Mouse (Mus musculus) lung, postnatal 36 days (tissue): Measurements from ENCODE around the gene Sos1.

Experiments
- DNase-seq: peaks from one replicate; pipeline ENCODE4 v3.0.0; 2022; ENCODE audit warnings: mixed read lengths

Sos1 gene

DNA sequence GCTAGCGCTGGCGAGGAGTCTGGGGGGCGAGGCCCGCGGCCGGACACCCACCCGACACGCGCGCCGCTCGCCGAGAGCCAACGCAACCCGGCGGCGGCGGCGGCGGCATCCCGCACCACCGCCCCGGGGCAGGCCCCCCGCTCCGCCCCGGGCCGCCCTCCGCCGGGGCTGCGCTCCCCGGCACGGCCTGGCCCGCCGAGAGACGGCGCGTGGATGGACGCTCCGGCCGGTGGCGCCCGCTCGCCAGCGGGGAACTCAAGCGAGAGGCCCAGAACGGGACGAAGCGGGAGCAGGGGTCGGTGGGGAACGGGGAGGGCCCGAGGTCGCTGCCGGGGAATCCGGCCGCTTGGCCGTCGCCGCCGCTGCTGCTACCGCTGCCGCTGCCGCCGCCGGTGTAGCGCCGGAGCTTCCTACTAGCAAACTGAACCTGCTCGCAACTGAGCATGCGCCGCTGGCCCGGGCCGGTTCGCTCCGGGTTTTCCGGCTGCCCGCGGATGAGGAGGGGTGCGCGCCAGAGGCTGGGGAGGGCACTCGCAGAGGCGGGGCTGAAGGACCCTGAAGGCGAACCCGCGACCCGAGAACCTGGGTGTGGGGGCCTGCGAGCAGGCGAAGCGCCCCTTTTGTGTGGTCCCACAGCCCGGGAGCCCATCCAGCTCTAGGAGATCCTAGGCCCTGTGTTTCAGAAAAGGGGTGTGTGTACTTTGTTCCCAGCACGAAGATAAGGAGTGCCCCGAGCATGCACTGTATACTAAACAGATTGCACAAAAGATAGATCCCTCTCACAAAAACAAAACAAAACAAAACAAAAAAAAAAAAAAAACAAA, at the start of gene Sos1:
Sos1 (minus strand) TSS at position 423 of the 824 bp plus-strand sequence.
- peak; percentile 96 for DNase-seq

DNA sequence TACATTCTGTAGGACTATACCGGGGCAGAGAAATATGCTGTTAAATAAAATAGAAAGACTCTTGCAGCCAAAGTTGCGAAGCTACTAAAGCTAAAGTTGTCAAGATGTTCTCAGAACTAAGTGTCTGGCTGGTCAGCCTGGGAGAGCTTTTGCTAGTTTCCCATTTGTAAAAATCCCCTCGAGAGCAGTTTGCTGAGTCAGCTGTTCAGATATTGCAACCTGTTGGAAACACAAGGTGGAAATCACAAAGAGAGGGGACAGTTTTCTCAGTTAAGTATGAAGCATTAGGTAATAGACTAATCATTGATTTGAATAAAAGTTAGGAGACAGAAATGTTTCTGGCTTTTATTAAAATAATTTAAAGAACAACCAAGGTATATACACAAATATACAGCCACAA, 43.0 kb upstream of the Sos1 start:
- no peak for DNase-seq

DNA sequence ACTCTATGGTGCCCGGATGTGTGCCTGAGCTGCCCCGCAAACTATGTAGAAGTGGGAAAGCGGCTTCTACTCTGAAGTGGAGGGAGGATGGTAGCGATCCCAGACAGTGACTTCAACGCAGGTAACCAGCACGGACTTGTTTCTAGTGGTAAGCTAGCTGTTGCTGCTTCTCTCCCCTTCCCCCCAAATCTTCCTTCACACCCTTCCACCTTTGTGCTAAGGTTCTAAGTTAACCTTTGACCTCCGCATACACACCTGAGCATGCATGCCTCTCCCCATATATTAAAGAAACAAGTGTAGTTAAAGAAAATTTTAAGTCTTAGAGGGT, 41.9 kb upstream of the Sos1 start:
- no peak for DNase-seq

DNA sequence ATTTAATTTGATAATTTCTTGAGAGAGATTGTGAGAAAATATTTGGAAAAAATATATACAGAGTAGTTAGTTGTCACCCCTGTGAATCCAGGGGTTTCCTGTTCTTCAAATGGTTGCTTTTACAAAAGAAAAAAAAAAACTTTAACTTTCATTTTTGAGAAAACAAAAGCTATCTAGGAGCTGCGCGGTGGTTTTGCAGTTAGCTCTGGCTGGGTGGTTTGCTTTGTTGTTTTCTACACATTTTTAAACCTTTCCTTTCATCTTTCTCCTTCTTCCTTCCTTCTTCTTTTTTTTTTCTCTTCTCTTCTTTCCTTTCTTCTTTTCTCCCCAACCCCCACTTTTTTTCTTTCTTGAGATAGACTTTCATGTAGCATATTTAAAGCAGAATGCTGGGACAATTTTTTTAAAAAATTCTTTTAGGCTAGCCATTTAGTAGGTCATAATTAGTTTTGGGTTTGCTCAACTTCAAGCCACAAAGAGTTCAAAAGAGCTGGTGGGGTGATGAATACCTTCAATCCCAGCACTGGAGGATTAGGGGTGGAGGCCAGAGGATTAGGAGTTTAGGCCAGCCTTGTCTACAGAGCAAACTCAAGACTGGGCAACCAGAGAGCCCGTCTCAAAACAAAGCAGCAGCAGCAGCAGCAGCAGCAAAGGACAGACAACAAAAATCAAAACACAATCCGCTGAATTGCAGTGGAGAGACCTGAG, 41.4 kb upstream of the Sos1 start:
- no peak for DNase-seq

DNA sequence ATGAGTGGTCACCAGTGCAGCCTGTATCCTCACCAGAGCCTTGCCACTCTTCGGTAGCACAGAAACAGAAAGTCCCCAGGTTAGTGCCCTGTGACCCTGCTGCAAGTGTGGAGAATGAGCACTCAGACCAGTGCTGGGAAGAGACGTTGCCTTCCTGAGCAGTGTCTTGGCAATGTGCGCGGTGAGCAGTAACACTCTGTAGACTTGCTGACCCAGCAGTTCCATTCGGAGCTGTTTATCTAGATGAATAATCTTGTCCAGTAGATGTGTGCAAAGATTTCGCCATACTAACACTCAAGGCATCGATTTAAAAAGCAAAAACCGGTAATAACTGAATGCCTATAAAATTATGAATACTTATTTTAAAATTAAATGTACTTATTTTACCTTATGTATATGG, 40.3 kb upstream of the Sos1 start:
- DNase-seq, result no peak

DNA sequence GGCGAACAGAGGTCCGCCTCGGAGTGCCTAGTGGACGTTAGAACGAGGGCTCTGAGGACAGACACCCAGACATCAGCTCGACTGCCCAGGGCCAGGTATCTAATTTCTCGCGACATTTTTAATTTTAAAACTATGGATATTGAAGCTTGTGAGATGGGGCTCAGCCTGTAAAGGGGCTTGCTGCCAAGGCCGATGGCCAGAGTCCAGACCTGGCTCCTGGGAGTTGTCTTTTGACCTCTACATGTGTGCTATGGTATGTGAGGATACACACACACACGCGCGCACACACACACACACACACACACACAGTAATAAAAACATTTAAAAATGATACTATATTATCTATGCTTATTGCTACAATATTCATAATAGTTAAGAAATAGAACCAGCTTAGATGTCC, 38.6 kb upstream of the Sos1 start:
- no peak for DNase-seq

DNA sequence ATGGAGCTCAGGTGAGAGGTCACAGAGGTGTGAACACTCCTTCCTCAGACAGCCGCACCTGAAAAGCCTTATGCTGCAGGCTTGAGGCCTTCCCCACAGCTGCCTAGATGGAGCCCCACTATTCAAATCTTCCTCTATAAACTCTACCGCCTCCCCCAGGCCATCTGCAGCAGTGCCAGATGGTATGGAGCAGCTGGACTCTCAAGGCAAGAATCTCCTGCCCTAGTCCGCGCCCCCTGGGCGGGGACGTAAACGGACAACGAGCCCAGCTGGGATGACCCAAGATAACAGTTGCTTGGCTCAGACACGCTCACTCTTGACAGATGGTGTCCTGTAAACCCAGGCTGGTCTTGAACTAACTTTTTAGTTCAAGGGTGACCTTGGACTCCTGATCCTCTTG, 37.0 kb upstream of the Sos1 start:
- no peak for DNase-seq

DNA sequence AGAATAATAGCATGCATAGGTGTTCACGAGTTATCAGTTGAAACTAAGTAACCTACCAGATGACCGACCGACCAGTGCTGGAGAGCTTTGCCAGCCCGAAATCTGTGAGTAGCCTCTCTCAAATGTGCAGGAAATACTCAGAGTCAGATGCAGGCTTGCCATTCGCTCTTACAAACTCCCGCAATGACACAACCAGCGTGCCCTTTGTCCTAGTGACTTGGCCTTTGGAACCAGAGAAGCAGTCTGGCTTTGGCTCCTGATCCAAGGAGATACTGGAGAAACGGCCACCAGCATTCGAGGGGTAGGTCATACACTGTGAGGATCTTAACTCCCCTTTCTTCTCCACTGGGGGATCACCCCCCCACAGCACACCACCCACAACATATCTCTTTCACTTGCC, 35.7 kb upstream of the Sos1 start:
- no peak for DNase-seq

DNA sequence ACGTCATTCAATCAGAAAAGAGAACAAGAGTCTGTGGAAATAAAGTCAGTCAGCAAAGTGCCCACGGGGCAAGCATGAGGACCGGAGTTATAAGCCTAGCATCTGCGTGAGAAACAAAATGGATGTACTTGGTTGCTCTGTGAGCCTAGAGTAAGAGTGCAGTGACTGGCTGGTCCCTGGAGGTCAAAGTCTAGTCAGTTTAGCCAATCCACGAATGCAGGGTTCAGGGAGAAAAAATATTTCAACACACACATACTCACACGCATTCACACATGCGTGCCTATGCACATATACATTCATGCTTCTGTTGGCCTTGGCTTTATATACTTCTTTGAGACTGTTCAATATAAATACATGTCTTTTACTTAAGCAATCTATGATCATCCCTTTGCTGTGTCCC, 35.3 kb upstream of the Sos1 start:
- DNase-seq, result no peak

DNA sequence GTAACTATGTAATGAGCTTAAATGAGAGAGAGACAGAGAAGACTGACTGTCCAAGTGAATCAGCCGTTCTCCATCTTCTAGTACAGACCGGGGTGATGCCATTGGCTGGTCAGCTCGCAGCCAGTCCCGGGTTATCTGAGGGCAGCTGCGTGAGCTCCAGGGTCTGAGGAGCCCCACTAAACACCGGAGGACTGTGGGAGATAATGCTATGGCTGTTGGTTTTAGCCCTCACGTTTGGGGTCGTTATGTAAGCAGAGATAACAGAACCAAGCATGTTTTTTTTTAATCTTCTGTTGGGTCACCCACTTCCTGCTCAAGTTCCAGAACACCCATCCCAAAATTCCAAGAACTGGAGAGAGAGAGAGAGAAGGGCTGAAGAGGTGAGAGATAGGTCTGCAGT, 33.5 kb upstream of the Sos1 start:
- no peak for DNase-seq

DNA sequence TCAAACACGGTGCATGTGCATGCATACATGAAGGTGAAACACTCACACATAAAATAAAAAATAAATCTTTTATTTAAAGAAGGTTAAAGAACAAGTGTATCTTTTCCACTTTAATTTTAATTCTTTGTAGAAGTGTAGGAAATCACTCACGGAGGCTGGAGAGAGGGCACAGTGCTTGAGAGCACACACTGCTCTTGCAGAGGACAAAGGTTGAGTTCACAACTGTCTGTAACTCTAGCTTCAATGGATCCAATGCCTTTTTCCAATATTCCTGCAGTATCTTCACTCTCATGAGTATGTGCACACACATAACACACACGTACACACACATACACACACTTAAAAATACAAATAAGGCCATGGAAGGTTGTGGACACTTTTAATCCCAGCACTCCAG, 30.2 kb upstream of the Sos1 start:
- DNase-seq, result no peak

DNA sequence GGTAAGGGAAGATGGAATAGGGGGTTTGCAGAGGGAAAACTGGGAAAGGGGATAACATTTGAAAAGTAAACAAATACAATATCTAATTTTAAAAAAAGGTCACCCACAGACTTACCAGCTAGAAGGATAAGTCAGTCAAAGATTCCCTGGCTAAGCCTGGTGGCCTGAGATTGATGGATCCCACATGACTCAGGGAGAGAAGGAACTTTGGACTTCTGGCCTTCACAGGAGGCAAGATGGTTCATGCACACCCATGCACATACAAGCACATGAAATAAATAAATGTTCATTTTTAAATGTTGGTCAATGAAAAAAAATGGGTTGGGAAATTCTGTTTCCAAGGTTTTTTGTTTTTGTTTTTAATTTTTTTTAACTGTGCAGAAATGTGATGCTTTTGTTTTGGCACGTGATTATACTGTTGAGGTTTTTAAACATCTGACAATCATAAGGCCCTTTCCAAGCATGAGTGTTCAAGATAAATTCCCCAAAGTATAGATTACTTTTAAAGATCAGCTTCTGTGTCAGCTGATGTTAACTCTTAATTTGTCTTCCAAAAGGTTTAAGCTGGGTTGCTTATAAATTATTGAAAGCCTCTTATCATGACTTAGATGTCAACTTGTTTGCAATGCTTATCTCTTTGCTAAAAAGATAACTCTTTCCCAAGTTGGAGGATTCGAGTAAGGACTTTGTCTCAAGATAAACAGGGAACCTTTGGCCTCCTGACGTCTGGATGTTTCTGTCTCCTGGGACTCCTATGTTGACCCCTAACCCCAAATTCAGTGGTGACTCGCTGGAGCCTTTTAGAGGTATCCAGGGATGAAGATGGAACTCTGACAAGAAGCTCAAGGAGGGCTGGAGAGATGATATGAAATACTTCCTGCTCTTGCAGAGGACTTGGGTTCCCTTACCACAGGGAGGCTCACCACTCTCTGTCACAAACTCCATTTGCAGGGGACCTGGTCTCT, 29.5 kb upstream of the Sos1 start:
- DNase-seq, result no peak

DNA sequence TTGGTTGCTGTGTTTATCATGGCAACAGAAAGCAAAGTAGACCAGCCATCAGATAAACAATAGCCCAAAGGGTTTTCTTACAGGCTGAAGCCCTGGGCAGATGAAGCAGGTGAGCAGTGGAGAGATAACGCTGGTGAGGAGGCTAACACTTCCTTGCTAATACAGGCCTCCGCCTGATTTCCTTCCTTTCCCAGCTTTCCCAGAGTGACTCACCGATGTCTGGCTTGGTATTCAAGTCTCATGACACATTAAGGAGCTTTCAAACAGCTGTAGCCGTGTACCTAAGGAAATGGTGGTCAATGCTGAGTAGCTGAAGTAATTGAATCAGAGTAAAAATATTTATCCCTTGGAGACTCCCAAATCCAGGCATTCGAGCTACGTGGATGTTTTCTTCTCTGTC, 25.5 kb upstream of the Sos1 start:
- no peak for DNase-seq

DNA sequence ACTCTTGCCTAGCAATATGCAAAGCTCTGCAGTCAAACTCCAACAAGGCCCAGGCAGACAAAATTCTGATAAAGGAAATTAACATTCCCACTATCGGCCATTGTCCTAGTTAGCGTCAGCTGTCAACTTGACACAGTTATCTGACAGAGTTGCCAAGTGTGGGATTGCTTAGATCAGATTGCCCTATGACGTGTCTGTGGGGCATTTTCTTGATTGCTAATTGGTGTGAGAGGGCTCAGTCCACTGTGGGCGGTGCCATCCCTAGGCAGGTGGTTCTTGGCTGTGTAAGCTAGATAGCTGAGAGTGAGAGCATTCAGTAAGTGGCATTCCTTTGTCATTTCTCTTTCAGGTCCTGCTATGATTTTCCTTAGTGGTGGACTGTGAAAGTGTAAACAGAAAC, 25.1 kb upstream of the Sos1 start:
- DNase-seq, result no peak

DNA sequence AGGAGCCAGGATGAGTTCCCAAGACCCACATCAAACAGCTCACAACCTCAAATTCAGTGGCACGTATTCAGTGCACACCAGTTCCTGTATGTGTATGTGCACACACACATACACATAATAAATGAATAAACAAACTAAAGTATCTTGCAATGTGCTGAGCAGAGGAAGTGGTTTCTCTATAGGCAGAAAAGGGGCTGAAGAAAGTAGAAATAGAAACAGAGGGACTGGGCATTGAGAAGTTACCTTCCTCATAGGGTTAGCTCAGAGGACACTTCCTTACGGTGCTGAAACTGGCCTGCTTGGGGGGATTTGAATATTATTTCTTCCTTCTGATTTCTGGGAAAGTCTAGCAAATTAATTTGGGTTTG, 21.5 kb upstream of the Sos1 start:
- DNase-seq, result no peak

DNA sequence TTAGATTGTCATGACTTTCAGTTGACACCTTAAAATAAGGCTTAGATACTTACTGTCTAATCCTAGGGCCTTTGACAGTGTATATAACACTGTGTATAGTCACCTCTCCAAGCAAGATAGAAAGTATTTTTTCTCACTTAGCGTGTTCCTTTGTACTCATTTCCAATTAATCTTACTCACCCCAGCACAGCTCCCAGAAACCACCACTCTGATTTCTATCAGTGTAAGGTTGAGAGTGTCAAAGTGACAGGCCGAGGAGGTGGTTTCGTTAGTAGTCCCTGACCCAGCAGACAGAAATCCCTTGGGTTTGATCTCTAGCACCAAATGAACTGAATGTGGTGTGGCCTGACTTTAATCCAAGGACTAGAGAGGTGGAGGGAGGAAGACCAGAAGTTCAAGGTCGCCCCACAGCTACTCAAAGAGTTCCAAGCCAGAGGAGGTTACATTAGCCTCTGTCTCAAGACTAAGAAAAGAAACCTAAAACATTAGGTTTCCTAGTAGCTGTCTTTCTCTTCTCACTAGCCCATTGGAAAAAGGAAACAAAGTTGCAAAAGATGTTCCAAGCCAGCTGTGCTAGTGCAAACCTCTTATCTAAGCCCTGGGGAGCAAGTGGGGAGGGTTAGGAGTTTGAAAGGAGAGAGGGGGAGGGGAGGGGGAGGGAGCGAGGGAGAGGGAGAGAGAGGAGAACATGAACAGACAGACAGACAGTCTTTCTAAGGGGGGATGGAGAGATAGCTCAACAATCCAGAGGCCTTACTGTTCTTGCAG, 21.0 kb upstream of the Sos1 start:
- DNase-seq, result no peak

DNA sequence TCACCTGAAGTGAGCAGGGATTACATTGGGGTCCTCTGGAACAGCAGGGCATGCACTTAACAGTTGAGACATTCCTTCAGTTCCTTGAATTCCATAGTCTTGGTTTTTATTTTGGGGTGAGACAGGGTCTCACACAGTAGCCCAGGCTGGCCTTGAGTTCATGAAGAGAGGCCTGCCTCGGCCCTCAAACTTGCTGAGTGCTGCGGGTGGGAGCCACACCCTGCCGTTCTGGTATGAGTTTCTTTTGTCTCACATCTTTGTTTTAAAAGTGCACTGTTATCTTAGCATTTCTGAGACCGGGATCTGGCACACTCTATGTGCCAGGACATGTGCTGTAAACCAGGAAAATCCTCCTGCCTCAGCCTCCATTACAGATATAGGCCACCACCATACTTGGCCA, 19.8 kb upstream of the Sos1 start:
- no peak for DNase-seq

DNA sequence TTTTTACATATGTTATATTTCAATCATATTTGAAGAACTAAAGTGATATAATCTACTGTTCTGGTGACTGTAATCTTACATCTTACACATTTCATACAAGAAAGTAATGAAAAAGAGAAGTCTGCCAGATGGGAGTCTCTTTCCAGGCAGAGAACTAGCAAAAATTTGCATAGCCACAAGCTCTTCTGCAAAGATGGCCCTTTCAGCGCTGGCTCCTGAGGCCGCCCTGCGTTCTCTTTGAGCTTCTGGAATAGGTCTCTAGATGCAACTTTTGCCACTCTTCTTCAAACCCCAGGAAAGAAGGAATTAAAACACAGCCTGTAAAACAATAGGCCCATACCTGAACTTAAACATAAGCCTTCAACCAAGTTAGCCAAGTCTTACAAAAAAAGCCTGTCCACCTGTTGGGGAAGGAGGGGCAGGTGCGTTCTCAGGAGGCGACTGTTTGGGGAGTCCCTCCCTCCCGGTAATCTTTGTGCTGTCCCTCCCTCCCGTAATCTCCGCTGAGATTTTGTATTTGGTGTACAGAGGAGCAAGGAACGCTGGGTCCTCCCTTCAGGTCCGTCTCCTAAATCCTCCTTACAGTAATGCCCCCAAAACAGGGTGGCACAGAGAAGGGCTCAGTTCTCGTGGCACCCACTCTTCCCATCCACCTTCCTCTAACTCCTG, 18.5 kb upstream of the Sos1 start:
- DNase-seq, result no peak

DNA sequence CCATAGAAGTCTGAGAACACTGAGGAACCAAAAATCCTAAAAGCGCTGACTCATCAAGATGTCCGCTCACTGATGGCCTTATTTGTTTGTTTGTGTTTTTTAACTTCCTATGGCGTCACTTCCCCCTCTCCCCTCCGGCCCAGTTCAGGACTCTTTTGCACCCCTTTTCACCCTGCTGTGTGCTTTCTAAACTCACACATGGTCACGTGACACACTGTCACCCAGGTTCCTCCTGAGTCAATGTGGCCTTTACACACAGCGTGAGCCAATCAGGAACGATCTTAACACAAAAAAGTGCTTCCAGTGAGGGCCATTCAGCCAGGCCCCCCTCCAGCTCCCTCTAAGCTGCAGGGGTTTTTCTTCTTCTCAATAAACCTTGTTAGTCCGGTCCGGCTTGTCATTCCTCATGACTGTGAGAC, 16.9 kb upstream of the Sos1 start:
- no peak for DNase-seq

DNA sequence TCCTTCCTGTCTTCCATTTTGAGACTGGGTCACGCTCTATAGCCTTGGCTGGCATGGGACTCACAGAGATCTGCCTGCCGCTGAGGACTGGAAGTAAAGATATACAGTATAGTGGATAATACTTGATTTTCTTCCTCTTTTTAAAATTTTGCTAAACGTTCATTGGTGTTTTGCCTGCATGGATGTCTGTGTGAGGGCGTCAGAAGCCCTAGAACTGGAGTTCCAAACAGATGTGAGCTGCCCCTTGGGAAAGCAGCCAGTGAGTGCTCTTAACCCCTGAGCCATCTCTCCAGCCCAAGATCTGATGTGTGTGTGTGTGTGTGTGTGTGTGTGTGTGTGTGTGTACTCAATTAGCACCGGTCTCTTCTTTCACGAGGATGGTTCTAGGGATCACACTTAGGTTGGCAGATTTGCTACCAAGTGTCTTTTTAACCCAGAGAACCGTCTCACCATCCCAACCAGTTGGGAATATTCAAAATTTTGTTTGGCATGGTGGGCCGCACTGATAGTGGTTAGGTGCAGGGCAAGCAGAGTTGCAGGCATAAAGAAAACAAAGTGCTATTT, 16.4 kb upstream of the Sos1 start:
- no peak for DNase-seq

DNA sequence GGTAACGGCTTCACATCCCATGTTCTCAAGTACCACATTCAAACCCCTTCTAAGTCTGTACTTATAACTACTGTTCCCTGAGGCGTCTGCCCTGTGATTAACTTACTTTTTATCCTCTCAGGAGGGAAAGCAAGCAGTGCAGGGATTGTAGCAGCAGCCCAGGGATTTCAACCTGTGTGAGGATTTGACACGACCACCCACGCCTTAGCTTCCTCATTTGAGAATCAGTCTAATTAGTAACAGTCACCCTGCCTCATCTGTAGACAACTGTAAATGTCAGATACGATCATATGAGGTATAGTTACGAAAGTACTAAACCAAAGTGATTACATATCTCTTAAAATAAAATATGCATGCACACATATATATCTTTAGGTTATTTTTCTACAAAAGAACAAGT, 15.9 kb upstream of the Sos1 start:
- no peak for DNase-seq

DNA sequence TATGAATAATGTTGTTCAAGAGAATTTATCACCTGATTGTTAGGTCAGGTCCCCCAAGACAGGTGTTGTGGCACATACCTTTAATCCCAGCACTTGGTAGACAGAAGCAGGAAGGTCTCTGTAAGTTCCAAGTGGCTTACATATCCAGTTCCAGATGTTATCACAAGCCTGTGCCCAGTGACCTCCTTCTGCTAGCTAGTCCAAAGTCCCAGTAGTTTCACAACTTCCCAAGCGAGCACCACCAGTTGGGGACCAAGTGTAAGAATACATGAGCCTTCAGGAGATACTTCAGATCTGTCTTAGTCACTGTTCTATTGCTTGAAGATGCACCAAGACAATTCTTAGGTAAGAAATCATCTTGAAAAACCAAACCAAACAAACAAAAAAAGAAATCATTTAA, 13.6 kb upstream of the Sos1 start:
- no peak for DNase-seq
